Mouse (Mus musculus) R1 (cell line): ENCODE data around the gene Tomm5.
"Not testable (repeated sequence)": the region's sequence is repeated elsewhere in the genome, so short reads cannot be mapped to it uniquely, and the experiment has no call there.

Experiments
- DNase-seq: peaks from one replicate; pipeline ENCODE4 v3.0.0-alpha.2; 2018; ENCODE audit warnings: low read depth, low spot score

Gene Tomm5

DNA sequence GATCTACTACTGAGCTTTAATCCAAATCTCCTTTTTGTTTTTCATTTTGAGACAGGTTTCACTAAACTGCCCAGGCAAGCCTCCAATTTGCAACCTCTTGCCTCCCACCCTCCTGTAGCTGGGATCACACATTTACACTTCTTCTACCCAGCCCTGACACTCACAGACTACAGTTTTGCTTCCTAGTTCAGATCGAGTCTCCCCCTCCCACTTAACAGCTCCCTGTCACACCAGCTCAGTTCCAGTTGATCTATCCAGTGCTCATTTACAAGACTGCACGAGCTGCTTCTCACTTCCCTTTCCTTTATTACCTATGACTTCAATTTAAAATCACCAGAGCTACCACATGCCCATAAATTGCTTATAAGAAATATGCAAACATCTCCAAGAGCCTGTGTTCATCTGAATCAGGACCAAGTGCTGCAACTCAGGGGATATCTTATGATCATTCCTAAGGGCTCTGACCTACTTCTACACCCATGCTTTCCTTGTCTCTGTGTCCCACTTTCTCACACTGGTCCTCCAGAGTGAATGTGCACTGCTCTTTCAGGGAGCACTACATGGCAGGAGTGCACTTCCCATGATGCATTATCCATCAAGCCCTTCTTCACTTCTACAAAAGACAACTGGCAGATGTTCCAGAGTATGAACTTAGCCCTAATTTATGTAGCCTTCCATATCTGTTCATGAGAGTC is 41.7 kb downstream of the Tomm5 start:
- DNase-seq, result no peak

DNA sequence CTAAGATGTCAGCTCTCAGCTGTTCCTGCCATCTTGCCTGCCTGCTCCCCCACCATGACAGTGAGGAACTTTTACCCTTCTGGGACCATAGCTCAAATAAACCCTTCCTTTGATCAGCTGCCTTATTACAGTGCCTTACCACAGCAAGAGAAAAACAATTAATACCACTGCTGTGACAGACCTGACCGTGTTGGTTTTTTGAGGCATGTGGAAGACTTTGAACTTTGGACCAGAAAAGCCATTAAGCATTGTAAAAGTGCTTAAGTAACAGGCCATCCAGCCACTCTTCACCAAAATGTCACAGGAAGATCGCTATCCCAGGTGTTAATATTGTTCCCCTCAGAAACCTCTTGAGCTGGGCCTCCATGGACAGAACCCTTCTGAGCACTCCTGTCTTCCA is 43.3 kb downstream of the Tomm5 start:
- no peak for DNase-seq

DNA sequence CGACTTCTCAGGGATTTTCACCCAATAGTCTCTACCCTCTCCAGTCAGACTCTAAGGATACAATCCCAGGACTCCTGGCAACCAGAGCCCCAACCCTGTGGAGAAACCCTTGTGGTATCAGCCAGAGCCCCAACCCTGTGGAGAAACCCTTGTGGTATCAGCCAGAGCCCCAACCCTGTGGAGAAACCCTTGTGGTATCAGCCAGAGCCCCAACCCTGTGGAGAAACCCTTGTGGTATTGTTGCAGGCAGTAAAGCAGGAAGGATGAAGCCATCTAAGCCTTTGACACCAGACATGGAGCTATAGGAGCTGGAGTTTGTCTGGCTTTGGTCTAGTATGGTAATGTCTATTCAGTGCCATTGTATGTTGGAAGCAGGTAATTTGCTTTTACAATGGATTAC is 44.1 kb downstream of the Tomm5 start:
- DNase-seq, result not testable (repeated sequence)

DNA sequence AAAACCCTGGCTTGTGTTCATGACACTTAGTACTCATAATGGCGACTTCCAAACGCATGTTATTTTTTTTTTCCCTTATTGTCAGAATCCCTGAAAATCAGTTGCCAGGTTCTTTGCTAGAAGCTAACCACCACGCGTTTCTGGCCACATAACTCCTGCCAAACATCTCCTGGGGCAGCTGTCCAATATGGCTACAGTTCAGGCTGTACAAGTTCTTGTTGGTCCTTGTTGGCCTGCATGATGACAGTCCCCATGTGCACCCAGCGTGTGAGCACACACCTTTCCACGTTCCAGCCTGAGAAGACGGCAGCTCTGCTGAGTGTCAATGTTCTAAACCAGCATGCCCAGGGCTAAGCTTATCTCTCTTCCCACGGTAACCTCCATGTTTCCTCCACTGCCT is 52.5 kb downstream of the Tomm5 start:
- DNase-seq, result no peak
